Mouse (Mus musculus) lung, embryonic 16.5 days (tissue): ENCODE results near the gene Pianp. TPM values are rescaled to one million over a fixed set of nuclear protein-coding genes. Genes with fewer than 3 reads are reported as not detected.
A peak's percentile ranks its signal among the peaks of the same experiment; 100 is the strongest.

Source experiments
- ATAC-seq: fragments of 200-750 bp; cut with Nextera tagmentation; 2 replicates; pipeline ENCODE4 v1.8.0; 2017; ENCODE audit warnings: low read depth, mild to moderate bottlenecking, moderate library complexity
- H3K27ac ChIP-seq: fragments of 300-500 bp; sonication (generic); 2 replicates; pipeline ENCODE4 v1.5.1; 2014; ENCODE audit warnings: mild to moderate bottlenecking, control low read depth, low read length
- H3K27me3 ChIP-seq: fragments of 300-500 bp; sonication (generic); 2 replicates; pipeline ENCODE4 v1.6.1; 2014; ENCODE audit warnings: low read depth, low read length, mixed read lengths; ENCODE audit not compliant: control insufficient read depth, insufficient read depth
- H3K36me3 ChIP-seq: fragments of 300-500 bp; sonication (generic); 2 replicates; pipeline ENCODE4 v1.6.1; 2014; ENCODE audit warnings: low read length; ENCODE audit not compliant: control insufficient read depth, insufficient read depth
- H3K4me1 ChIP-seq: fragments of 300-500 bp; sonication (generic); replicated peaks from 2 replicates; pipeline ENCODE4 v1.6.1; 2014; ENCODE audit warnings: low read length, mixed read lengths; ENCODE audit not compliant: control insufficient read depth, insufficient read depth
- H3K4me2 ChIP-seq: fragments of 300-500 bp; sonication (generic); 2 replicates; pipeline ENCODE4 v1.6.1; 2014; ENCODE audit warnings: low read depth, low read length, control low read depth
- H3K4me3 ChIP-seq: fragments of 300-500 bp; sonication (generic); 2 replicates; pipeline ENCODE4 v1.5.1; 2014; ENCODE audit warnings: mild to moderate bottlenecking, low read length, control low read depth
- H3K9ac ChIP-seq: fragments of 300-500 bp; sonication (generic); 2 replicates; pipeline ENCODE4 v1.6.1; 2014; ENCODE audit warnings: low read length, control low read depth
- H3K9me3 ChIP-seq: fragments of 300-500 bp; sonication (generic); 2 replicates; pipeline ENCODE4 v1.6.1; 2016; ENCODE audit warnings: low read length; ENCODE audit not compliant: control insufficient read depth
- WGBS: fragments of 180-500 bp; shearing (Covaris S2); extraction: QIAGEN DNeasy Blood & Tissue Kit; methylation state at CpG from one replicate; pipeline ENCODE4 v1.1.7; 2014; 5-methylcytosine and 5-hydroxymethylcytosine counted together
- polyA plus RNA-seq: library from polyadenylated mRNA; unstranded; fragments of >200 nt; fragmentation: Nextera tagmentation; extraction: Ambion mirVana; gene quantifications from 2 replicates; pipeline ENCODE4 v1.2.1, GENCODE M21; 2015

Gene Pianp
- polyA plus RNA-seq, result 0.68 and 0.88 TPM in 2 replicates

DNA sequence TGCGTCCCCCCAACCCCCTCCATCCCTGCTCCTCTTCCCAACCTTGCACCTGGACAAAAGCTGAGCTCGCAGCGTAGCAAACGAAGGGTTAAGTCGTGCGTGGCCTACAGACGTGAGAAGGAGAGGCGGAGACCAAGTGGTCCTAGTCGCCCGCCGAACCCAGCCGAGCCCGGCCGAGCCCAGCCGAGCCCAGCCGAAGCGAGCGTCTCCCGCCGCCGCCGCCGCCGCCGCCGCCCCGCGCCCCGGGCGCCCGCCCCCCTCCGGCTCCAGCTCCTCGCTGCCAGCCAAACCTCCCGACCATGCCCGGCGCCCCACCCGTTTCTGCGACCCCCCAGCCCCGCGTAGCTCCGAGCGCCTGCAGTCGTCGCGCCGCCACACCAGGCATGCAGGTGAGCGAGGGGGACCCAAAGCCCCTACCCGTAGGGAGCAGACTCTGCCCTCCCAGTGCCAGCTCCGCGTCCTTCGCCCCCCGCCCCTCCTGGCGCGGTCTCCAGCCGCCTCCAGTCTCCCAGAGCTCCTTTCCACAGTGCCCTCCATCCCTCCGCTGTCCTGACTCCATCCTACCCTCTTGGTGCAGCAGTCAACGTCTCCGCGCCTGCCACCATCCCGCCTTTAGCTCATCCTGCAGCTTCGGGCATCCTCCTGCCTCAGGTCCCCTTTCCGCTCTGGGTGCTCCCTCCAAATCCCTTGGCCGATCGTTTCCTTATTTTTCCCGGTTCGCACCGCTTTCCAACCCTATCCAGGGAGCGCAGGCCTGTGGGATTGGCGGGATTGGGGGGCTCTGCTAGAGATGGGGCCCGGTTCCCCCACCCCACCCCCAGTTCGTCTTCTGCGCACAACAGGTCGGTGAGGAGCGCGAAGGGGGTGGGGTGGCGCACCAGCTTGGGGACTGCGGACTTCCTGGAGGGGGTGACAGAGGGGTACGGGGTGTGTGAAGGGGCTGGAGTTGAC, at the start of gene Pianp:
TSS of gene Pianp (plus strand) at position 144 of the 951 bp plus-strand sequence.
- ATAC-seq, result peak; percentile 85
- peaks cover 80% of the 10 kb centered on the region for H3K27me3 ChIP-seq
- H3K27ac ChIP-seq, result no peak within 1 kb of the TSS
- no peaks in the 10 kb centered on the region for H3K36me3 ChIP-seq
- H3K9me3 ChIP-seq, result no peaks in the 10 kb centered on the region
- H3K4me1 ChIP-seq, result peaks cover 7% of the 10 kb centered on the region
- H3K9ac ChIP-seq, result peak within 1 kb of the TSS; percentile 62
- peak within 1 kb of the TSS; percentile 100 for H3K4me2 ChIP-seq
- under 1% methylated on average over 47 of the region's 78 CpGs for WGBS
- H3K4me3 ChIP-seq, result peak within 1 kb of the TSS; percentile 60

DNA sequence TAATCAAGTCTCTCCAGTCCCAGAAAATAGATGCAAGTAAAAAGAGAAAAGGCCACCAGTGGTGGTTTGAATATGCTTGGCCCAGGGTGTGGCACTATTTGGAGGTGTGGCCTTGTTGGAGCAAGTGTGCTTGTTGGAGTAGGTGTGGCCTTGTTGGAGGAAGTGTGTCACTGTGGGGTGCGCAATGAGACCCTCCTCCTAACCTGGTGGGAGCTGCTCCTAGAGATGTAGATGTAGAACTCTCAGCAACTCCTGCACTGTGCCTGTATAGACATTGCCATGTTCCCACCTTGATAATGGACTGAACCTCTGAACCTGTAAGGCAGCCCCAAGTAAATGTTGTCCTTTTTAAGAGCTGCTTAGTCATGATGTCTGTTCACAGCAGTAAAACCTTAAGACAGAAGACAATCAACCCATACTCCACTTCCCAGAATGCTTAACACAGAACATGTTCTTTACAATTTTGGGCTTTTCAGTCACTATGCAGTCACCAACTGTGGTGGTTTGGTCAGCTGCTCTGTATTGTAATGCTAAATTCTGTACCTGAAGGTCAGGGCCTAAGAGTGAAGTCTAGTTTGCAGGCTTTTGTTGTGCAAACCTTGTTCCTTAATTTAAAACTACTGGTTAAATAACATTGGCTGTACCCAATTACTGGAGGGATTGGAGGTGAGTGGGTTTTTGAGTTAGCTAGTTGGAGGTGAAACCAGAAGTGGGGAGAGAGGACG, 42.3 kb upstream of the Pianp start:
- 87% methylated on average over 2 of the region's 2 CpGs for WGBS
- ATAC-seq, result no peak
- H3K27me3 ChIP-seq, result no peaks in the 10 kb centered on the region

GRCm38 (mm10) chr6:124955212-124955611, 41.3 kb upstream of the Pianp start:
- no peak for ATAC-seq
- Histone ChIP-seq H3K4me2 (no peak overlapping the region), H3K9ac (no peak overlapping the region), H3K9me3 (no peaks in the 10 kb centered on the region), H3K27ac (no peak overlapping the region), H3K4me1 (no peaks in the 10 kb centered on the region), H3K27me3 (no peaks in the 10 kb centered on the region), H3K4me3 (no peak overlapping the region), H3K36me3 (peaks cover 19% of the 10 kb centered on the region)
- 95% methylated on average over 4 of the region's 4 CpGs for WGBS

More for the DNA sequence above, 42.3 kb upstream of the Pianp start:
- Histone ChIP-seq H3K9ac (no peak overlapping the region), H3K36me3 (peaks cover 13% of the 10 kb centered on the region), H3K27ac (no peak overlapping the region), H3K4me2 (no peak overlapping the region), H3K4me3 (no peak overlapping the region), H3K4me1 (no peaks in the 10 kb centered on the region), H3K9me3 (no peaks in the 10 kb centered on the region)

GRCm38 (mm10) chr6:124958127-124958526, 38.4 kb upstream of the Pianp start:
- H3K4me1 ChIP-seq, result no peaks in the 10 kb centered on the region
- peaks cover 26% of the 10 kb centered on the region for H3K36me3 ChIP-seq
- no peak overlapping the region for H3K4me3 ChIP-seq
- H3K9me3 ChIP-seq, result no peaks in the 10 kb centered on the region
- no peak overlapping the region for H3K4me2 ChIP-seq
- 72% methylated on average over 2 of the region's 3 CpGs for WGBS
- ATAC-seq, result no peak
- H3K27ac ChIP-seq, result no peak overlapping the region
- H3K27me3 ChIP-seq, result no peaks in the 10 kb centered on the region
- H3K9ac ChIP-seq, result no peak overlapping the region

- H3K36me3 ChIP-seq, result peaks cover 26% of the 10 kb centered on the region
- no peak overlapping the region for H3K9ac ChIP-seq
- no peak overlapping the region for H3K4me2 ChIP-seq
- no peaks in the 10 kb centered on the region for H3K9me3 ChIP-seq
- no peak overlapping the region for H3K4me3 ChIP-seq
- no peak overlapping the region for H3K27ac ChIP-seq
- ATAC-seq, result no peak
- peaks cover 8% of the 10 kb centered on the region for H3K4me1 ChIP-seq
- H3K27me3 ChIP-seq, result no peaks in the 10 kb centered on the region
- WGBS, result 89% methylated on average over 13 of the region's 13 CpGs
These were observed 36.5 kb upstream of the Pianp start for GRCm38 (mm10) chr6:124959960-124960359.

GRCm38 (mm10) chr6:124961021-124961420, 35.5 kb upstream of the Pianp start:
- H3K36me3 ChIP-seq, result peaks cover 24% of the 10 kb centered on the region
- H3K9ac ChIP-seq, result no peak overlapping the region
- no peak overlapping the region for H3K4me2 ChIP-seq
- H3K9me3 ChIP-seq, result no peaks in the 10 kb centered on the region
- H3K4me1 ChIP-seq, result peaks cover 9% of the 10 kb centered on the region
- H3K4me3 ChIP-seq, result no peak overlapping the region
- no peaks in the 10 kb centered on the region for H3K27me3 ChIP-seq
- WGBS, result 90% methylated on average over 12 of the region's 12 CpGs
- ATAC-seq, result no peak
- no peak overlapping the region for H3K27ac ChIP-seq

DNA sequence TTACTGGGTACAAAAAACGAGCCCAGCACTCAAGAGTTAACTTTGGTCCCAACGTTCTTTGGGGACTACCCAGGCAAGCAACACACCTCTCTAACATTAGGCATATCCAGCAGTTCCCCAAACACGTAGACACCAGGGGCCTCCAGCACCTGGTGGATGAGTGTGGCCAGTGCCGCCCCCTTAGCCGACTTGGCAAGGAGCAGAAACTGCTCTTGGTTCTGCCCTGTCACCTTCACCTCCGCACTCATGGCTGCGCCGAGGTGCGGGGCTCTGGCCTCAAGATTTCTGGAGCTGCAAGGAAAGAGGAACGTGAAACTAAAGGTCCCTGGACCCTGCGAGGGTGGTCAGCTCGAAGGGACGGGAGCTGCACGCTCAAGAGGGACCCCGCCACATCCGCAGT, 31.9 kb upstream of the Pianp start:
- 24% methylated on average over 16 of the region's 16 CpGs for WGBS
- H3K27ac ChIP-seq, result peak overlapping the region; percentile 16; the same call in 1 of the 2 replicates
- no peaks in the 10 kb centered on the region for H3K9me3 ChIP-seq
- peak overlapping the region; percentile 96 for H3K4me2 ChIP-seq
- H3K27me3 ChIP-seq, result no peaks in the 10 kb centered on the region
- H3K4me3 ChIP-seq, result peak overlapping the region; percentile 80
- H3K4me1 ChIP-seq, result peaks cover 11% of the 10 kb centered on the region
- H3K36me3 ChIP-seq, result peaks cover 12% of the 10 kb centered on the region; the same call in 1 of the 2 replicates
- peak overlapping the region; percentile 89 for H3K9ac ChIP-seq
- ATAC-seq, result peak; percentile 10; the same call in 1 of the 2 replicates

- WGBS, result under 1% methylated on average over 68 of the region's 68 CpGs
- Histone ChIP-seq H3K4me2 (peak within 1 kb of the TSS; percentile 96), H3K36me3 (peaks cover 7% of the 10 kb centered on the region; the same call in 1 of the 2 replicates), H3K9me3 (no peaks in the 10 kb centered on the region), H3K4me1 (peaks cover 11% of the 10 kb centered on the region), H3K27ac (peak within 1 kb of the TSS; percentile 88), H3K4me3 (peak within 1 kb of the TSS; percentile 80), H3K27me3 (no peaks in the 10 kb centered on the region), H3K9ac (peak within 1 kb of the TSS; percentile 89)
- ATAC-seq, result peak; percentile 96
These were observed 31.3 kb upstream of the Pianp start, which contains the start of gene Cops7a for GRCm38 (mm10) chr6:124965088-124965719. TSS of gene Cops7a (minus strand) at chr6:124965538.
